Comparison of ENCODE assay signal across 9 mouse cellular contexts in the genomic region with DNA sequence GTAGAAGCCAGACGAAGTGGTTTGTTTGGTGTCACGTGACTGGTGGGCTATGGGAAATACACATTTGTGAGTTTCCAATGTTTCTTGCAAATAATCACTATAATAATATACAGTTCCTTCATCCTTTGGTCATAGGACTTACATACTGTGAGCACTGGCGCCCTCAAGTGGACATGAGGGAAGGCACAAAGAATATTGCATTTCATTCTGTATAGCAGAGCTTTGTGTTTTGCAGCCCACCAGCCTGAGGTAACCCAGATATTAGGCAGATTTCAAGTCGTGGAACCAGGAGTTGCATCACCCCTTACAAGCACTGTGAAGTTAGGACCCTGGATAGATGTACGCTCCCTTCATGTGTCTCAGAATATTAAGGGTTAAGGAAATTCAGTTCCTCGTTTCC. TPM values are rescaled to one million over a fixed set of nuclear protein-coding genes. Genes with fewer than 3 reads are reported as not detected.
A peak's percentile ranks its signal among the peaks of the same experiment; 100 is the strongest.
DNase-seq lines count a peak whose midpoint lies in the region; ATAC-seq and TF ChIP-seq lines count a peak whose summit lies in the region.
"Had no signal": no experiment of that assay in that cellular context is flagged by ENCODE, and none has a peak within 500 bp of the region (broad histone marks: within the 10 kb centered on the region; RNA-seq: fewer than 3 reads in every experiment).

No protein-coding gene starts in this region.

- DNase-seq in heart, postnatal 0 days (ENCODE audit: low spot score): peak; percentile 71
- peak; percentile 73 for DNase-seq in brain, adult 2 months (ENCODE audit: low read depth, low spot score)
- peak; percentile 46 for DNase-seq in hindlimb bud, embryonic 11.5 days (ENCODE audit: extremely low spot score, low read depth, low spot score)
- DNase-seq in left cerebral cortex, postnatal 14 days (ENCODE audit: low spot score in 2 of 2): peak; percentile 64 to 82
- DNase-seq in thymus, postnatal 4 days: peak; percentile 57

- no peak overlapping the region for H3K27ac ChIP-seq in heart, postnatal 0 days (ENCODE audit: low read depth)
- H3K27ac ChIP-seq in heart, embryonic 12.5 days (ENCODE audit: poor library complexity, severe bottlenecking): no peak overlapping the region
- H3K27ac ChIP-seq in forebrain, embryonic 13.5 days: no peak overlapping the region
- H3K27ac ChIP-seq in midbrain, embryonic 16.5 days (ENCODE audit: low read length): no peak overlapping the region
- H3K27ac ChIP-seq: liver, embryonic 15.5 days had no signal

- H3K36me3 ChIP-seq in heart, postnatal 0 days (replicated peaks; ENCODE audit: control insufficient read depth, insufficient read depth, low read length): no peaks in the 10 kb centered on the region
- H3K36me3 ChIP-seq in heart, embryonic 12.5 days: no peaks in the 10 kb centered on the region
- H3K36me3 ChIP-seq in forebrain, embryonic 13.5 days (ENCODE audit: poor library complexity, severe bottlenecking): no peaks in the 10 kb centered on the region
- no peaks in the 10 kb centered on the region for H3K36me3 ChIP-seq in midbrain, embryonic 16.5 days (ENCODE audit: control insufficient read depth, insufficient read depth, low read length)
- H3K36me3 ChIP-seq: liver, embryonic 15.5 days had no signal

- H3K4me3 ChIP-seq in heart, postnatal 0 days (ENCODE audit: low read depth, low read length): no peak overlapping the region
- H3K4me3 ChIP-seq in heart, embryonic 12.5 days: no peak overlapping the region
- no peak overlapping the region for H3K4me3 ChIP-seq in forebrain, embryonic 13.5 days
- no peak overlapping the region for H3K4me3 ChIP-seq in midbrain, embryonic 16.5 days (ENCODE audit: low read depth, low read length)
- H3K4me3 ChIP-seq: liver, embryonic 15.5 days had no signal

- no peak for TF ChIP-seq EP300 in heart, postnatal 0 days (IDR thresholded peaks at IDR 0.05; ENCODE audit: low read depth)

- peak; percentile 92 for TF ChIP-seq CTCF in heart, postnatal 0 days (IDR thresholded peaks at IDR 0.05; ENCODE audit: low read depth)

- no peak overlapping the region for H3K4me2 ChIP-seq in heart, postnatal 0 days (ENCODE audit: low read depth, low read length)
- H3K4me2 ChIP-seq in heart, embryonic 12.5 days: no peak overlapping the region
- H3K4me2 ChIP-seq in forebrain, embryonic 13.5 days: no peak overlapping the region
- H3K4me2 ChIP-seq in midbrain, embryonic 16.5 days (ENCODE audit: low read length): no peak overlapping the region
- H3K4me2 ChIP-seq: liver, embryonic 15.5 days had no signal

- H3K4me1 ChIP-seq in heart, postnatal 0 days (ENCODE audit: control insufficient read depth, insufficient read depth): 0 out of 2 replicates have a peak, but pooled peaks cover 6% of the 10 kb centered on the region
- H3K4me1 ChIP-seq in heart, embryonic 12.5 days (replicated peaks): peaks cover 10% of the 10 kb centered on the region; the same call in 1 of the 2 replicates
- no peaks in the 10 kb centered on the region for H3K4me1 ChIP-seq in forebrain, embryonic 13.5 days
- no peaks in the 10 kb centered on the region for H3K4me1 ChIP-seq in midbrain, embryonic 16.5 days (ENCODE audit: control insufficient read depth, insufficient read depth, low read length)

- intact Hi-C loops in left cerebral cortex, postnatal 14 days (cut with DNase I): loop anchor here (2.0 to 5.0 kb wide), 4 partner anchors 47 to 436 kb away; no protein-coding TSS in a partner anchor

- no peak for ATAC-seq in heart, postnatal 0 days (ENCODE audit: insufficient read depth, low read depth)
- no peak for ATAC-seq in heart, embryonic 12.5 days (ENCODE audit: insufficient number of reproducible peaks, low FRiP score)
- ATAC-seq in forebrain, embryonic 13.5 days: peak; percentile 78
- ATAC-seq in midbrain, embryonic 16.5 days: peak; percentile 75

- no peak overlapping the region for H3K9ac ChIP-seq in heart, postnatal 0 days (replicated peaks; ENCODE audit: low read depth, low read length)
- no peak overlapping the region for H3K9ac ChIP-seq in heart, embryonic 12.5 days
- no peak overlapping the region for H3K9ac ChIP-seq in forebrain, embryonic 13.5 days
- H3K9ac ChIP-seq in midbrain, embryonic 16.5 days (ENCODE audit: low read depth, low read length): no peak overlapping the region
- H3K9ac ChIP-seq: liver, embryonic 15.5 days had no signal

- H3K9me3 ChIP-seq in heart, postnatal 0 days (replicated peaks; ENCODE audit: control insufficient read depth, low read length): no peaks in the 10 kb centered on the region
- no peaks in the 10 kb centered on the region for H3K9me3 ChIP-seq in heart, embryonic 12.5 days (replicated peaks)
- H3K9me3 ChIP-seq in forebrain, embryonic 13.5 days (replicated peaks): no peaks in the 10 kb centered on the region
- no peaks in the 10 kb centered on the region for H3K9me3 ChIP-seq in midbrain, embryonic 16.5 days (replicated peaks; ENCODE audit: control insufficient read depth, low read length, poor library complexity, severe bottlenecking)
- H3K9me3 ChIP-seq: liver, embryonic 15.5 days had no signal

- H3K27me3 ChIP-seq in heart, postnatal 0 days (ENCODE audit: control insufficient read depth, insufficient read depth, low read length): no peaks in the 10 kb centered on the region
- no peaks in the 10 kb centered on the region for H3K27me3 ChIP-seq in heart, embryonic 12.5 days (replicated peaks)
- H3K27me3 ChIP-seq in forebrain, embryonic 13.5 days: no peaks in the 10 kb centered on the region
- H3K27me3 ChIP-seq in midbrain, embryonic 16.5 days (ENCODE audit: control insufficient read depth, insufficient read depth, low read depth, low read length): no peaks in the 10 kb centered on the region
- H3K27me3 ChIP-seq: liver, embryonic 15.5 days had no signal

- WGBS in heart, postnatal 0 days: 32% methylated on average over 6 of the region's 6 CpGs
- 26% methylated on average over 6 of the region's 6 CpGs for WGBS in heart, embryonic 12.5 days
- WGBS in forebrain, embryonic 13.5 days: 28% methylated on average over 6 of the region's 6 CpGs
- 29% methylated on average over 6 of the region's 6 CpGs for WGBS in midbrain, embryonic 16.5 days

RNA-seq across cellular contexts. Expression of gene Shroom3, which starts 42.7 kb away (rescaled TPM):
- total RNA-seq in heart, postnatal 0 days (2014; rRNA removed; ENCODE audit: low replicate concordance): 72.4 and 76.9 TPM in 2 replicates
- 11.6 and 13.3 TPM in 2 replicates for polyA plus RNA-seq in heart, postnatal 0 days (2015; fragmentation: Nextera tagmentation; extraction: Ambion mirVana)
- 19.7 and 22.2 TPM in 2 replicates for polyA plus RNA-seq in heart, embryonic 12.5 days (2016; fragmentation: Nextera tagmentation; extraction: Ambion mirVana)
- 3.6 and 3.7 TPM in 2 replicates for polyA plus RNA-seq in forebrain, embryonic 13.5 days (2015; fragmentation: Nextera tagmentation; extraction: Ambion mirVana)
- 1 to 10 TPM; 4.0 to 6.4 TPM for total RNA-seq in left cerebral cortex, postnatal 14 days (2021)
- polyA plus RNA-seq in midbrain, embryonic 16.5 days (2015; fragmentation: Nextera tagmentation; extraction: Ambion mirVana): 1.1 and 1.8 TPM in 2 replicates

RNA-seq across cellular contexts. Expression of gene Ccdc158, which starts 50.9 kb away (rescaled TPM):
- 1.7 TPM in 1 of 2 replicates, not detected in the other for total RNA-seq in heart, postnatal 0 days (2014; rRNA removed; ENCODE audit: low replicate concordance)
- 0.27 and 0.45 TPM in 2 replicates for polyA plus RNA-seq in heart, postnatal 0 days (2015; fragmentation: Nextera tagmentation; extraction: Ambion mirVana)
- polyA plus RNA-seq in heart, embryonic 12.5 days (2016; fragmentation: Nextera tagmentation; extraction: Ambion mirVana): 1.1 and 1.2 TPM in 2 replicates
- polyA plus RNA-seq in forebrain, embryonic 13.5 days (2015; fragmentation: Nextera tagmentation; extraction: Ambion mirVana): 0.47 and 0.99 TPM in 2 replicates
- total RNA-seq in left cerebral cortex, postnatal 14 days (2021): under 1 TPM; 0.21 to 0.55 TPM
- polyA plus RNA-seq in midbrain, embryonic 16.5 days (2015; fragmentation: Nextera tagmentation; extraction: Ambion mirVana): 0.57 and 0.63 TPM in 2 replicates

Comparison
In these comparisons a context has a peak if more than half of its experiments do, and no peak if none do; other contexts are left out.
1. ATAC-seq: peak in forebrain, embryonic 13.5 days (single experiment) and midbrain, embryonic 16.5 days (single experiment); none in heart, postnatal 0 days (single experiment) and heart, embryonic 12.5 days (single experiment).
2. Peak in every context shown above with its lines, with median percentiles within 50 percentile points of each other: DNase-seq.